Mouse (Mus musculus) lung, adult 2 months (tissue): ENCODE results near the gene Shc4.

ENCODE experiments used
- CTCF ChIP-seq: fragments of 200-500 bp; IDR thresholded peaks from 2 replicates; pipeline ENCODE4 v1.5.1; 2011; ENCODE audit warnings: mild to moderate bottlenecking, low read length, control low read depth; ENCODE audit not compliant: insufficient read depth
- POLR2A ChIP-seq: fragments of 200-500 bp; IDR thresholded peaks from 2 replicates; pipeline ENCODE4 v1.6.1; 2011; ENCODE audit warnings: low read depth, mild to moderate bottlenecking, control low read depth, low read length, borderline replicate concordance; ENCODE audit errors: extremely low read depth

DNA sequence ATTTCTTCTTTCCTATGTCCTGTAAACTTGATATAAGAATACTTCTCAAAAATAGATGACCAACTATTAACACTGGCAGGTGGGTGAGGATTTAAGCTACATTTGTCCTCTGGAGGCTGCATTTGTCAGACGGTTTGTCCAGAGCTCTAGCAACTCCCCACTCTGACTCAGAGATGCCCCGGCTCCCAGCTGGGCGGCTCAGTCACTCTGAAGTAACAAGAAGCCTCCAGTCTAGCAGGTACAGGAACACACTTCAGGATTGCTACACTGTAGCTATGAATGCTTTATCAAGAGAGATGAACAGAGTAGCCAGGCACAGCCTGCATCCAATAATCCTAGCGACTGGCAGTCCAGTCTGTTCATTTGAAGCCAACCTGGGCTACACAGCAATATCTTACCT is 125.0 kb downstream of the Shc4 start:
- TF ChIP-seq POLR2A (no peak), CTCF (no peak)
